In genomic region chr10:39630811-39631210, GRCm38 (mm10) we compare ENCODE assay signal across 12 mouse cellular contexts. TPM values are rescaled to one million over a fixed set of nuclear protein-coding genes. Genes with fewer than 3 reads are reported as not detected.
A peak's percentile ranks its signal among the peaks of the same experiment; 100 is the strongest.
DNase-seq lines count a peak whose midpoint lies in the region; ATAC-seq and TF ChIP-seq lines count a peak whose summit lies in the region.
"Had no signal": no experiment of that assay in that cellular context is flagged by ENCODE, and none has a peak within 500 bp of the region (broad histone marks: within the 10 kb centered on the region; RNA-seq: fewer than 3 reads in every experiment).

No protein-coding gene starts in this region.

- TF ChIP-seq CTCF in gastrocnemius, adult 2 months (IDR thresholded peaks at IDR 0.05): no peak
- no peak for TF ChIP-seq CTCF in liver, postnatal 0 days (IDR thresholded peaks at IDR 0.05; ENCODE audit: low read depth)

- peaks cover 59% of the 10 kb centered on the region for H3K4me1 ChIP-seq in kidney, embryonic 15.5 days
- peaks cover 23% of the 10 kb centered on the region for H3K4me1 ChIP-seq in hindbrain, embryonic 16.5 days (ENCODE audit: control insufficient read depth, insufficient read depth, low read depth, low read length)
- H3K4me1 ChIP-seq in liver, postnatal 0 days (ENCODE audit: insufficient read depth): 0 out of 2 replicates have a peak, but pooled peaks cover 1% of the 10 kb centered on the region

- peak; percentile 70 for DNase-seq in gastrocnemius, adult 2 months
- DNase-seq in gastrocnemius, postnatal 4 days (ENCODE audit: low spot score in 2 of 2): no peak
- DNase-seq in kidney, postnatal 10 days: no peak
- peak; percentile 68 for DNase-seq in skeletal muscle tissue, adult 2 months (ENCODE audit: low read depth, low spot score)
- no peak for DNase-seq in frontal cortex, postnatal 36 days (ENCODE audit: low spot score in 2 of 2)
- DNase-seq in liver, postnatal 0 days: no peak
- DNase-seq: adrenal gland, postnatal 14 days; cerebellum, adult 18-20 months; thymus, adult 18-20 months had no signal

- no peak for TF ChIP-seq EP300 in liver, postnatal 0 days (IDR thresholded peaks at IDR 0.05; ENCODE audit: low read depth)

- intact Hi-C loops in gastrocnemius, adult 2 months (cut with DNase I): no loop called here

- peak overlapping the region; percentile 84 for H3K27ac ChIP-seq in gastrocnemius, adult 2 months
- H3K27ac ChIP-seq in kidney, embryonic 15.5 days: peak overlapping the region; percentile 85
- peak overlapping the region; percentile 37; the same call in 1 of the 2 replicates for H3K27ac ChIP-seq in hindbrain, embryonic 16.5 days (ENCODE audit: low read depth, low read length)
- no peak overlapping the region for H3K27ac ChIP-seq in liver, postnatal 0 days (ENCODE audit: low read depth)

- no peak for ATAC-seq in kidney, embryonic 15.5 days (replicated peaks; ENCODE audit: low FRiP score)
- ATAC-seq in hindbrain, embryonic 16.5 days: peak; percentile 4; the same call in 1 of the 2 replicates
- no peak for ATAC-seq in liver, postnatal 0 days

- H3K4me3 ChIP-seq in gastrocnemius, adult 2 months: no peak overlapping the region
- H3K4me3 ChIP-seq in kidney, embryonic 15.5 days (replicated peaks): no peak overlapping the region
- no peak overlapping the region for H3K4me3 ChIP-seq in hindbrain, embryonic 16.5 days (ENCODE audit: low read length)
- H3K4me3 ChIP-seq in liver, postnatal 0 days (ENCODE audit: low read depth, low read length): no peak overlapping the region

- H3K9ac ChIP-seq in kidney, embryonic 15.5 days: no peak overlapping the region
- no peak overlapping the region for H3K9ac ChIP-seq in hindbrain, embryonic 16.5 days (ENCODE audit: low read depth, low read length)
- H3K9ac ChIP-seq in liver, postnatal 0 days (replicated peaks): no peak overlapping the region

- peaks cover 23% of the 10 kb centered on the region for H3K36me3 ChIP-seq in kidney, embryonic 15.5 days
- H3K36me3 ChIP-seq in hindbrain, embryonic 16.5 days (ENCODE audit: control insufficient read depth, insufficient read depth, low read length): no peaks in the 10 kb centered on the region
- H3K36me3 ChIP-seq in liver, postnatal 0 days (replicated peaks; ENCODE audit: insufficient read depth, low read length): peaks cover 4% of the 10 kb centered on the region; the same call in 1 of the 2 replicates

- WGBS in kidney, embryonic 15.5 days: 43% methylated on average over 6 of the region's 6 CpGs
- WGBS in hindbrain, embryonic 16.5 days: 35% methylated on average over 6 of the region's 6 CpGs
- 74% methylated on average over 6 of the region's 6 CpGs for WGBS in liver, postnatal 0 days (ENCODE audit: insufficient replicate concordance)

- H3K9me3 ChIP-seq in kidney, embryonic 15.5 days (replicated peaks): no peaks in the 10 kb centered on the region
- no peaks in the 10 kb centered on the region for H3K9me3 ChIP-seq in hindbrain, embryonic 16.5 days (ENCODE audit: control insufficient read depth, low read length)
- H3K9me3 ChIP-seq in liver, postnatal 0 days (ENCODE audit: low read length): no peaks in the 10 kb centered on the region

- H3K4me2 ChIP-seq in kidney, embryonic 15.5 days: no peak overlapping the region
- no peak overlapping the region for H3K4me2 ChIP-seq in hindbrain, embryonic 16.5 days (ENCODE audit: low read length)
- H3K4me2 ChIP-seq in liver, postnatal 0 days (ENCODE audit: low read depth, low read length): no peak overlapping the region
- H3K4me2 ChIP-seq: liver, embryonic 11.5 days had no signal

- H3K27me3 ChIP-seq in kidney, embryonic 15.5 days: no peaks in the 10 kb centered on the region
- no peaks in the 10 kb centered on the region for H3K27me3 ChIP-seq in hindbrain, embryonic 16.5 days (replicated peaks; ENCODE audit: control insufficient read depth, insufficient read depth, low read length)
- H3K27me3 ChIP-seq in liver, postnatal 0 days (ENCODE audit: insufficient read depth, low read length): no peaks in the 10 kb centered on the region

RNA-seq across cellular contexts. Expression of gene Traf3ip2, which starts 18.1 kb away (rescaled TPM):
- 1 to 10 TPM; 5.5 to 9.0 TPM for total RNA-seq in gastrocnemius, adult 2 months (2021)
- total RNA-seq in gastrocnemius, postnatal 4 days (2021): 1 to 10 TPM; 4.4 to 5.8 TPM
- polyA plus RNA-seq in kidney, embryonic 15.5 days (2015; fragmentation: Nextera tagmentation; extraction: Ambion mirVana): 15.9 and 18.5 TPM in 2 replicates
- polyA plus RNA-seq in hindbrain, embryonic 16.5 days (2015; fragmentation: Nextera tagmentation; extraction: Ambion mirVana): 6.7 and 8.0 TPM in 2 replicates
- polyA plus RNA-seq in liver, postnatal 0 days (2015; fragmentation: Nextera tagmentation; extraction: Ambion mirVana): 2.3 TPM in 2 replicates

Comparison
In these comparisons a context has a peak if more than half of its experiments do, and no peak if none do; other contexts are left out.
1. DNase-seq: peak in gastrocnemius, adult 2 months (single experiment) and skeletal muscle tissue, adult 2 months (single experiment); none in gastrocnemius, postnatal 4 days (0 of 2), kidney, postnatal 10 days (single experiment), frontal cortex, postnatal 36 days (0 of 2) and liver, postnatal 0 days (single experiment).